Mouse (Mus musculus) brain, embryonic 14.5 days (tissue): ENCODE results near the gene Klk6.

Experiments
- CTCF ChIP-seq: fragments of 200-500 bp; IDR thresholded peaks from 2 replicates; pipeline ENCODE4 v1.5.1; 2012; ENCODE audit warnings: inconsistent platforms, mild to moderate bottlenecking, moderate library complexity, borderline replicate concordance; ENCODE audit not compliant: insufficient read depth, insufficient read length; ENCODE audit errors: extremely low read depth
- POLR2A ChIP-seq: fragments of 200-500 bp; IDR thresholded peaks from 2 replicates; pipeline ENCODE4 v1.6.1; 2012; ENCODE audit warnings: mild to moderate bottlenecking, inconsistent platforms, borderline replicate concordance; ENCODE audit not compliant: poor library complexity, insufficient read depth, insufficient read length, severe bottlenecking; ENCODE audit errors: extremely low read depth

GRCm38 (mm10) chr7:43857501-43857900 is 33.2 kb downstream of the Klk6 start:
- TF ChIP-seq CTCF (no peak), POLR2A (no peak)
